Mouse (Mus musculus) splenic B cell, adult 2 months (primary cell): ENCODE results near the gene 3110009E18Rik.

Experiments
- DNase-seq: peaks from one replicate; pipeline ENCODE4 v3.0.0-alpha.2; 2011; ENCODE audit warnings: low read depth, low spot score
- H3K27me3 ChIP-seq: 2 replicates; pipeline ENCODE4 v1.6.1; 2012; ENCODE audit warnings: mild to moderate bottlenecking, low read length, moderate library complexity, mixed read lengths; ENCODE audit not compliant: control insufficient read depth, poor library complexity, insufficient read depth, severe bottlenecking
- H3K36me3 ChIP-seq: 2 replicates; pipeline ENCODE4 v1.6.1; 2012; ENCODE audit warnings: mild to moderate bottlenecking, low read length, moderate library complexity, mixed read lengths; ENCODE audit not compliant: control insufficient read depth, poor library complexity, insufficient read depth, severe bottlenecking

3110009E18Rik gene

GRCm38 (mm10) chr1:120186655-120187054 is 65.7 kb downstream of the 3110009E18Rik start:
- no peak for DNase-seq
- Histone ChIP-seq H3K27me3 (no peaks in the 10 kb centered on the region), H3K36me3 (0 out of 2 replicates have a peak, but pooled peaks cover 1% of the 10 kb centered on the region)

- H3K27me3 ChIP-seq = no peaks in the 10 kb centered on the region
- 0 out of 2 replicates have a peak, but pooled peaks cover 1% of the 10 kb centered on the region for H3K36me3 ChIP-seq
- no peak for DNase-seq
Measured at GRCm38 (mm10) chr1:120187059-120187458, 66.1 kb downstream of the 3110009E18Rik start.

GRCm38 (mm10) chr1:120189206-120189605 is 68.2 kb downstream of the 3110009E18Rik start:
- Histone ChIP-seq H3K36me3 (0 out of 2 replicates have a peak, but pooled peaks cover 1% of the 10 kb centered on the region), H3K27me3 (no peaks in the 10 kb centered on the region)
- DNase-seq = no peak

GRCm38 (mm10) chr1:120190300-120190699 is 69.3 kb downstream of the 3110009E18Rik start:
- no peak for DNase-seq
- H3K36me3 ChIP-seq = 0 out of 2 replicates have a peak, but pooled peaks cover 1% of the 10 kb centered on the region
- no peaks in the 10 kb centered on the region for H3K27me3 ChIP-seq

GRCm38 (mm10) chr1:120190946-120191345 is 70.0 kb downstream of the 3110009E18Rik start:
- DNase-seq = no peak
- 0 out of 2 replicates have a peak, but pooled peaks cover 1% of the 10 kb centered on the region for H3K36me3 ChIP-seq

GRCm38 (mm10) chr1:120192321-120192720 is 71.3 kb downstream of the 3110009E18Rik start:
- Histone ChIP-seq H3K27me3 (no peaks in the 10 kb centered on the region), H3K36me3 (0 out of 2 replicates have a peak, but pooled peaks cover 1% of the 10 kb centered on the region)
- no peak for DNase-seq

More at GRCm38 (mm10) chr1:120190946-120191345, 70.0 kb downstream of the 3110009E18Rik start:
- no peaks in the 10 kb centered on the region for H3K27me3 ChIP-seq

- H3K36me3 ChIP-seq = no peaks in the 10 kb centered on the region
- no peak for DNase-seq
- no peaks in the 10 kb centered on the region for H3K27me3 ChIP-seq
Measured at GRCm38 (mm10) chr1:120193586-120193985, 72.6 kb downstream of the 3110009E18Rik start.

GRCm38 (mm10) chr1:120195947-120196346 is 75.0 kb downstream of the 3110009E18Rik start:
- Histone ChIP-seq H3K36me3 (no peaks in the 10 kb centered on the region), H3K27me3 (no peaks in the 10 kb centered on the region)
- no peak for DNase-seq

GRCm38 (mm10) chr1:120196724-120197123 is 75.7 kb downstream of the 3110009E18Rik start:
- DNase-seq = no peak
- Histone ChIP-seq H3K36me3 (no peaks in the 10 kb centered on the region), H3K27me3 (no peaks in the 10 kb centered on the region)

- DNase-seq = peak; percentile 82
- H3K36me3 ChIP-seq = no peaks in the 10 kb centered on the region
- H3K27me3 ChIP-seq = no peaks in the 10 kb centered on the region
Measured at GRCm38 (mm10) chr1:120197189-120197588, 76.2 kb downstream of the 3110009E18Rik start.

- Histone ChIP-seq H3K27me3 (no peaks in the 10 kb centered on the region), H3K36me3 (no peaks in the 10 kb centered on the region)
- DNase-seq = no peak
Measured at GRCm38 (mm10) chr1:120198151-120198550, 77.2 kb downstream of the 3110009E18Rik start.

- no peaks in the 10 kb centered on the region for H3K36me3 ChIP-seq
- no peak for DNase-seq
- H3K27me3 ChIP-seq = no peaks in the 10 kb centered on the region
Measured at GRCm38 (mm10) chr1:120198942-120199341, 78.0 kb downstream of the 3110009E18Rik start.

- DNase-seq = peak; percentile 17
- H3K36me3 ChIP-seq = no peaks in the 10 kb centered on the region
Measured at GRCm38 (mm10) chr1:120202542-120202941, 81.6 kb downstream of the 3110009E18Rik start.

GRCm38 (mm10) chr1:120203836-120204235 is 82.8 kb downstream of the 3110009E18Rik start:
- H3K36me3 ChIP-seq = no peaks in the 10 kb centered on the region
- no peaks in the 10 kb centered on the region for H3K27me3 ChIP-seq
- DNase-seq = no peak

More at GRCm38 (mm10) chr1:120202542-120202941, 81.6 kb downstream of the 3110009E18Rik start:
- no peaks in the 10 kb centered on the region for H3K27me3 ChIP-seq

- H3K36me3 ChIP-seq = no peaks in the 10 kb centered on the region
- no peaks in the 10 kb centered on the region for H3K27me3 ChIP-seq
- DNase-seq = no peak
Measured at GRCm38 (mm10) chr1:120204834-120205233, 83.8 kb downstream of the 3110009E18Rik start.

- Histone ChIP-seq H3K36me3 (no peaks in the 10 kb centered on the region), H3K27me3 (no peaks in the 10 kb centered on the region)
- no peak for DNase-seq
Measured at GRCm38 (mm10) chr1:120207568-120207967, 86.6 kb downstream of the 3110009E18Rik start.
